Mouse (Mus musculus): Measurements from ENCODE around the gene Fbxw5. TPM values are rescaled to one million over a fixed set of nuclear protein-coding genes. Genes with fewer than 3 reads are reported as not detected.

Gene Fbxw5
- total RNA-seq, 4 experiments from 2014 or later, result 116 to 120 (median 118) TPM

DNA sequence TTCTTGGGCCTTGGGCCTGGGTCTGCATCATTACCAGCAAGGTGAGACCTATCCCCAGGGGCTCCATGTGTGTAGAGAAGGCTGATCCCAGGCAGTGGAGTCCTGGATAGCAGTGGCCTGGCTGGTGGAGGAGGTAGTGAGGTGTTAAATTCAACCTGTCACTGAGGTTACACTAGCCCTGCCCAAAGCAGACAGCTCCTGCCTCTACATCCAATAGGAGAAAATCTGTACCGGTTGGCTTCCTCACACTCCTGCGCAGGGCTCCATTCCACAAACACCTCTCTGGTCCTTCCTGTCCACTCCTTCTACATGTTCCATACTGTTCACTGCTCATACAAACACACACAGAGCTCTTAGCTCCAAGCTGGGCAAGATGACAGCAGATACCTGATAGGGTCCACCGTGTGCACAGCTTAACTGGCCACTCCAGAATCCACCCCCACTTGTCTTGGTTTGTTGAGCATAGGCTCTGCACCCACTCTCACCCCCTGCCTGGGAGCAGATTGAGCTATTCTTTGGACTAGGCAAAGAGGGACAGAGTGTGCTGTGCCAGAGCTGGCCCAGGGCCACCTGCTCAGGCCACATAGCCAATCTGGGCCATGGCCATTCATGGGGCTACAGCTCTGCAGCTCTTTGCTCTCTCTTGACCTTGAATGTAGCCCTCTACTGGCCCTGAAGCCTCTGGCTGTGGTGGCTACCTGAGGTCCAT is 22.4 kb upstream of the Fbxw5 start:
- DNase-seq (ENCODE audit: low spot score in 2 of 2), result peak; percentile 59 to 71

DNA sequence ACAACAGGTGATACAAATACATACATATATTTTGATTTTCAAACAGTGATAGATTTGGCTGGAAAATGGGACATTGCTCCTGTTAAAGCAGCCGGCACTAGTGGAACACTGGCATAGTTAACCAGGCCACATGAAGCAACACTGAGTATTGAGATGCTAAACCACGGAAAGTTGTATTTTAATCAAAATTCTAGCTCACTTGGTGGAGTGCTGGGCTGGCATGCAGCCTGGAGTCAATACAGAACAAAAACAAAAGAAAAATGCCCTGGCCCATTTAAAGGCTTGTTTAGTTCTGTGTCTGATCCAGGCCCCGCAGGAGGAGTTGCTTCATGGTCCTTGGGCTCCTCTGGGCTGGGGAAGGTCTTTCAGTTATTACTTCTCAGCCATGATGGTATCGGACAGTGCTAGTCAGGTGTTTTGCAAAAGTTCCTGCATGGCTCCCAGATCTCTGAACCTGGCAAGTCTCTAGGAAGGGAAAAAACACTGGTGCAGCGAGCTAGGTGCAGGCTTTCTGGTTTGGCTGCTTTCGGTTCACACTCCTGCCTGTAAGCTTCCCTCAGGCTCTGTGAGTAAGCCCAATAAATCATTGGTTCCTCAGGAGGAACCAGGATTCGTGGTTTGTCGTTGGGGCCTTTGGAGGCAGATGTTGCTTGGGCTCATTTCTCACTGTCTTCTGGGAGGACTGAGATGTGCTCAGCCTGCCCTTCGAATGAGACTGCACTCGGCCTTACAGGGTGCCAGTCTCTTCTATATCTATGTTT is 20.8 kb upstream of the Fbxw5 start:
- DNase-seq (ENCODE audit: low spot score in 2 of 2), result no peak

DNA sequence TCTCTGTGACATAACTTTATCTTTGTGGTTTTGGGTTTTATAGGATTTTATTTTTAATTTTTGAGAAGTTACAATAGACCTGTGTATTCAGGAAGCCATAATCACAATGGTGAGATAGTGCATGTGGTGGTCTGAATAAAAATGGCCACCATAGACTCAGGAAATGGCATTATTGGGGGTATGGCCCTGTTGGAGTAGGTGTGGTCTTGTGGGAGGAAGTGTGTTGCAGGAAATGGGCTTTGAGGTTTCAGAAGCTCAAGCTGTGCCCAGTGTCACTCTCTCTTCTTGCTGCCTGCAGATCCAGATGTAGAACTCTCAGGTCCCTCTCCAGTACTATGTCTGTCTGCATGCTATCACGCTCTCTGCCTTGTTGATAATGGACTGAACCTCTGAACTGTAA is 20.0 kb upstream of the Fbxw5 start:
- DNase-seq (ENCODE audit: low spot score in 2 of 2), result no peak

DNA sequence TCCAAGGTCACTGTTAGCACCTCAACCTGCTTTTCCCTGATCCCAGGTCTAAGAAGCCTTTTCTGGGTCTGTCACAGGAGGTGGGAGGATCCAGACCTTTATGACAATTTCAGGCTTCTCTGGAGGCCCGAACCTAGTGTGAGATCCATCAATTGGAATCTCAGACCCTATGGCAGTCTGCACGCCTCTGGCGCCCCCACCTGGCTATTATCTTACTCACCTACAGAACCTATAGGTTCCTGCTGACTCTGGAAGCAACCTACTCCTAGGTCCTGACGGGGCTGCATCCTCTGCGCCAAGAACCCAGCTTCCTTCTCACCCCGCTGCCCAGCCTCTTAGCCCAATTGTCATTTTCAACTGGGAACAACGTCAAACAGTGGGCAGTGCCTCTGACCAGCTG is 17.6 kb upstream of the Fbxw5 start:
- no peak for DNase-seq (ENCODE audit: low spot score in 2 of 2)

GRCm38 (mm10) chr2:25484901-25485647 is 15.5 kb upstream of the Fbxw5 start:
- DNase-seq (ENCODE audit: low spot score in 2 of 2), result no peak

- no peak for DNase-seq (ENCODE audit: low spot score in 2 of 2)
These were observed 12.4 kb upstream of the Fbxw5 start for GRCm38 (mm10) chr2:25487965-25488670.

- DNase-seq (ENCODE audit: low spot score in 2 of 2), result no peak
These were observed 11.9 kb upstream of the Fbxw5 start for GRCm38 (mm10) chr2:25488671-25489068.

- DNase-seq (ENCODE audit: low spot score in 2 of 2), result no peak
These were observed 7.6 kb upstream of the Fbxw5 start for GRCm38 (mm10) chr2:25492988-25493387.

DNA sequence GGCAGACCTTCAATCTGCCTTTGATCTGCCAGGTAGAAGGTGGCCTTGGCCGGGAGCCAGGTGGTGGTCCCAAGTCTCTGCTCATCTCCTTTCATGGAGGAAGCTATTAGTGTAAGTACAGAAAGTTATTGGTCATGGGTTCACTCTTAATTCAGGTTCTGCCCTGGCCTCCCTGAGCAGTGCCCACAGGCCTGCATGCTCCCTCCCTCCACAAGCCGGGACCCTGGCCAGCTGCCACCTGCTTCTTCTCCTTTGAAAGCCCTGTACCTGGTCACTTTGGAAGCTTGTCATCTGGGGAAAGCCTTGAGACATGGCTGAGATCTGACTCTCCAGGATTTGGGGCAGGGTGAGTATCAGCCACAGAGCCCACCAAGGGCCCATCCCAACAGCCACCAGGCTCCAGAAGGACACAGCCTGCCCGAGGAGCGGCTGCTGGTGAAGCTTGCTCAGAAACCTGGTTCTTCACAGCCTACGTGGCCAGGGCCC is 7.0 kb upstream of the Fbxw5 start, which contains the start of gene Lcn12:
Gene Lcn12 (minus strand): TSS at position 436 of the 486 bp plus-strand sequence.
- DNase-seq (ENCODE audit: low spot score in 2 of 2), result no peak

DNA sequence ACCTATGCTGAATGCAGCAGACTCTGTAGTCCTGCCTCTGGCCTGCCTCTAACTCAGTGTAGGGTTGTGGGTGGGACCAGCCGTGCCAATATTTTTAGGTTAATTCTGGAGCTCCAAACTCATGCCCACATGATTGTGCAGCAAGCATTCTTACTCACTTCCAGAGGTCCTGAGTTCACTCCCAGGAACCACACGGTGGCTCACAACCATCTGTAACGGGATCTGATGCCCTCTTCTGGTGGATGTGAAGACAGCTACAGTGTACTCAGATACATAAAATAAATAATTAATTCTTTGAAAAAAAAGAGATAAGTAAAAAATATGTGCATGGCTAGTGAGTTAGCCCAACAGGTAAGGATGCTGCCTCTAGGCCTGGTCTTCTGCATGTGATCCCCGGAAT is 4.1 kb upstream of the Fbxw5 start:
- DNase-seq (ENCODE audit: low spot score in 2 of 2), result no peak

- no peak for DNase-seq (ENCODE audit: low spot score in 2 of 2)
These were observed 2.5 kb upstream of the Fbxw5 start for GRCm38 (mm10) chr2:25497846-25498575.

- no peak for DNase-seq (ENCODE audit: low spot score in 2 of 2)
These were observed 1.7 kb upstream of the Fbxw5 start for GRCm38 (mm10) chr2:25498622-25499478.

DNA sequence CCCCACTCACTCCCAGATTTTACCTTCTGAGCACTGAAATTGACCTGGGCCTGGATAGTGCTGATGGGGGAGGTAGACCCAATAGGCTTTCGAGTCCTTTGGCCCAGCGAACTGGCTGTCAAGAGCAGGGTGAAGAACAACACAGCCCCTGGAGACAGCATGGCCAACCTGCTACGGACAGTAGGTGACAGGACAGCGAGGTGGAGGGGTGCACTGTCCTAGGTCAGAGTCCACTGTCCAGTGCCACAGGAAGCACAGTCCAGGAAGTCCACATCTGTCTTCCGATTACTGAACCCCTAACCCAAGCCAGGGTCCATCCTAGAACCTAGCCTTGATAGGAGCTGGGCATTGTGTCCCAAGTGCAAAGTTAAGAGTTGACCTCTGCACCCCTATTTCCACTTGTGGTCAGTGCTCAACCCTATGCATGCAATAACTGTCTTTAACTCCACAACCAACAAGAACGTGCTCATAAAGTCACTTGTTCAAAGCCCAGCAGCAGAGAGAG is 427 bp upstream of the Fbxw5 start:
- DNase-seq (ENCODE audit: low spot score in 2 of 2), result no peak

- no peak for DNase-seq (ENCODE audit: low spot score in 2 of 2)
These were observed 1.3 kb downstream of the Fbxw5 start, which contains the start of gene C8g for GRCm38 (mm10) chr2:25501593-25502486. C8g (minus strand) TSS chr2:25501719.

- no peak for DNase-seq (ENCODE audit: low spot score in 2 of 2)
These were observed 2.2 kb downstream of the Fbxw5 start for GRCm38 (mm10) chr2:25502726-25503125.

- DNase-seq (ENCODE audit: low spot score in 2 of 2), result no peak
These were observed 4.0 kb downstream of the Fbxw5 start for GRCm38 (mm10) chr2:25504538-25504937.

GRCm38 (mm10) chr2:25505000-25505399 is 4.5 kb downstream of the Fbxw5 start:
- DNase-seq (ENCODE audit: low spot score in 2 of 2), result no peak

DNA sequence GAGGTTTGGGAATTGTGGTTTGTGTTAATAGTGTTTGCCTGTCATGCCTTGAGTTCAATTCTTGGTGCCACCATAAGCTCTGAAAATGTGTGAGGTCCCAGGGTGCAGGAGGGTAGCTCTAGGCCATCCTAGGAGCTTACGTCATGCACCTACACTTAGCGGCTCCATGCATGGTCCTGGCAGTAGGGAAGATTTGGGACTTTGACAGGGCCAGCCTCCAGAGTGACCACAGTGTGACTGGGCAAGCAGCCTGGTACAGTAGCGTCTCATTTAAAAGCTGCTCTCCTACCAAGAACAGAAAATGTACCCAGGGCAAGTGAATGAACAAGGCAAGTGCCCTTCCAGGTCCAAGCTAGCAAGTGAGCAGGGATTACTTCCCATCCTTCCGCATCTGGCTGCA is 5.3 kb downstream of the Fbxw5 start:
- DNase-seq (ENCODE audit: low spot score in 2 of 2), result no peak

Measured in layer of hippocampus, adult 8-10 months (tissue).